Mouse (Mus musculus) activated CD4-positive, CD25-positive, alpha-beta regulatory T cell, adult 4 months (primary cell): ENCODE results near the gene Tbc1d9b. TPM values are rescaled to one million over a fixed set of nuclear protein-coding genes. Genes with fewer than 3 reads are reported as not detected.

Experiments
- ATAC-seq: one replicate; pipeline ENCODE4 v1.8.0; 2017
- polyA plus RNA-seq, 2 experiments: library from polyadenylated mRNA; unstranded; fragments of 100-300 nt; shearing (Covaris generic); gene quantifications; one replicate each; pipeline ENCODE4 v1.2.1; 2017

Gene Tbc1d9b
- polyA plus RNA-seq, 2 experiments from 2014 or later = 20.6 to 32.5 TPM

GRCm38 (mm10) chr11:50178532-50179488 is 47.6 kb downstream of the Tbc1d9b start:
- no peak for ATAC-seq

GRCm38 (mm10) chr11:50180478-50181231 is 49.5 kb downstream of the Tbc1d9b start:
- ATAC-seq = no peak

- no peak for ATAC-seq
Measured at GRCm38 (mm10) chr11:50182702-50183101, 51.5 kb downstream of the Tbc1d9b start.

GRCm38 (mm10) chr11:50184788-50185187 is 53.6 kb downstream of the Tbc1d9b start:
- no peak for ATAC-seq

GRCm38 (mm10) chr11:50188682-50189081 is 57.5 kb downstream of the Tbc1d9b start:
- ATAC-seq = no peak

GRCm38 (mm10) chr11:50190362-50190761 is 59.2 kb downstream of the Tbc1d9b start:
- ATAC-seq = no peak

GRCm38 (mm10) chr11:50192278-50192677 is 61.1 kb downstream of the Tbc1d9b start:
- ATAC-seq = no peak

GRCm38 (mm10) chr11:50194070-50194469 is 62.9 kb downstream of the Tbc1d9b start:
- no peak for ATAC-seq

- no peak for ATAC-seq
Measured at GRCm38 (mm10) chr11:50194793-50195192, 63.6 kb downstream of the Tbc1d9b start.

GRCm38 (mm10) chr11:50197500-50197899 is 66.3 kb downstream of the Tbc1d9b start:
- ATAC-seq = no peak

GRCm38 (mm10) chr11:50198219-50198846 is 67.1 kb downstream of the Tbc1d9b start:
- ATAC-seq = no peak

GRCm38 (mm10) chr11:50198916-50199315 is 67.7 kb downstream of the Tbc1d9b start:
- no peak for ATAC-seq

GRCm38 (mm10) chr11:50200613-50201012 is 69.4 kb downstream of the Tbc1d9b start:
- ATAC-seq = no peak

GRCm38 (mm10) chr11:50201590-50201989 is 70.4 kb downstream of the Tbc1d9b start:
- no peak for ATAC-seq

GRCm38 (mm10) chr11:50203302-50203827 is 72.2 kb downstream of the Tbc1d9b start:
- ATAC-seq = no peak

- ATAC-seq = no peak
Measured at GRCm38 (mm10) chr11:50205434-50205833, 74.2 kb downstream of the Tbc1d9b start.

- ATAC-seq = no peak
Measured at GRCm38 (mm10) chr11:50206037-50206436, 74.8 kb downstream of the Tbc1d9b start.

- ATAC-seq = no peak
Measured at GRCm38 (mm10) chr11:50207344-50207743, 76.1 kb downstream of the Tbc1d9b start.

- no peak for ATAC-seq
Measured at GRCm38 (mm10) chr11:50208039-50208438, 76.8 kb downstream of the Tbc1d9b start.

GRCm38 (mm10) chr11:50210101-50210504 is 78.9 kb downstream of the Tbc1d9b start:
- peak; percentile 76 for ATAC-seq

GRCm38 (mm10) chr11:50210505-50211151 is 79.4 kb downstream of the Tbc1d9b start, which contains the start of the genes Sqstm1 and Mgat4b:
TSS of gene Sqstm1 (minus strand) at chr11:50210827.
TSS of gene Mgat4b (plus strand) at chr11:50210890.
- ATAC-seq = peak; percentile 62
